Mouse (Mus musculus) right cerebral cortex, adult 2 months (tissue): ENCODE data around the gene Ager.

Experiments used
- DNase-seq, 2 experiments: peaks; one replicate each; pipeline ENCODE4 v3.0.0; 2021 to 2022; ENCODE audit warnings: low spot score in 2 of 2

Gene Ager

DNA sequence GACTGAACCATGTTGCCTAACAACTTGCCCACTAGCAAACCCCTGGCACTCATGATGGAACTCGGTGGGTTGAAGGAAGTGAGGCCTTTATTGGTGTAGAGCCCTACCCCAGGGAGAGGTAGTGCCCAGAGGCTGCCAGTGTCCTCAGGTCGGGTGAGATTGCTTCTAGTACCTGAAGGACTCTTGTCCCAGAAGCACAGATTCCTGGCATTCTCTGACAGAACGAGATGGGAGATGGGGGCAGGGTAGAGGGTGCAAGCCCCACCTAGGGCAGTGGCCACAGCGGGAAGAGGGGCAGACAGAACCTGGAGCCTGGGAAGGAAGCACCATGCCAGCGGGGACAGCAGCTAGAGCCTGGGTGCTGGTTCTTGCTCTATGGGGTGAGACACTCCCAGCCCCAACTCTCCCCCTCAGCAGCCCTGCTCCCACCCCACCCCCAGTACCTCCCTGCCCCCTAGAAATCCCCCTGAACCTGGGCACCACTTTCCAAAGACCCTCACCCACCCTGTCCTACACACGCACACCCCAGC lies at the start of gene Ager:
Gene Ager (plus strand): TSS at position 297 of the 530 bp plus-strand sequence.
- no peak for DNase-seq

DNA sequence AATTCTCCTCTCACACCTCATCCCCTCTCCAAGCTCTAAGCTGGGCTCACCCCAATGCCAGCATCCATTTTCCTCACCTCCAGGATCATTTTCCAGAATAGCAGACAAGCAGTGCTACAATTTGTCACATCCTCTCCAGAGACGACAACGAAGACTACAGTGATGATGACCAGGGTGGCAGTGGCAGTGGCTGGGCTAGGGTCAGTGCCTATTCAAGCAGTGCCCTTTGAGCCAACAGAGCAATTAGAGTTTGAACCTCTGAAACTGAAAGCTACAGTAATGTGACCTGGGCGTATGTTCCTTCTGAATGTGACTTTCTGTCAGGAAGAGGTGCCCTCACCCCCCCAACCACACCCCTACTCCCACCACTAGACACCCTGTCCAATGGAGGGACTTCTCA lies 48.5 kb upstream of the Ager start:
- no peak for DNase-seq

DNA sequence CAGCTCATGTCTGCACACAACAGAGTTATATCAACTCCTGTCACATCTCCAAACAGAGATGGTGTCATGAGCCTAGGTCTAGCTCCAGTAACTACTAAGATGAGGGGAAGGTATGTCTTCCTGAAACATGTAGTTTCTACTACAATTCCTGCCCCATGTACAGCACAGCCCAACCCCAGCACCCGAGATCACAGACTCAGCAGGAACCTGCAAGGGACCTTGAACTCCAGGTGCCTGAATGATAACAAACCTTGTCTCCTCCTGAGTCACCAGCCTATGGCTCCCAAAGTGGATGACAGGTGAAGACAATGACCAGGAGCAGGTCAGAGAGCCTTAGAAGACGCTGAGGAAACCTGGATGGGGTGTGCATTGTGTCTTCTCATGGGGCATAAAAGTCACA lies 47.8 kb upstream of the Ager start:
- DNase-seq, result no peak

DNA sequence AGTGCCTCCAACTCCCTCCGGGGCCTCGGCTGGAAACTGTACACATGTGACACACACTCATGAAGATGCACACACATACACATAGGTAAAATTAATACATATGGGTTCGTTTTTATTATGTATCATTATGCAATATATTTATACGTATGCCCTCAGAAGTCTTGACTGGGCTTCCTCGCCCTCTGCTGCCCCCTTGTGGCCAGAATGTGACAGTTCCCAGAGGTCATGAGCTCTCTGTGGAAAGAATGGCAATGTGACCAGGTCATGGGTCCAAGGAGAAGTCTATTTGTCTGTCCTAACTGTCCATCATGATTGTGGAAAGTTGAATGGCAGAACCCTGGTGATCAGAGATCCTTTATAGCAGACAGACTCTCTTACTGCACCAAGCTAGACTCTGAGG lies 42.2 kb upstream of the Ager start:
- DNase-seq, result peak; percentile 78

DNA sequence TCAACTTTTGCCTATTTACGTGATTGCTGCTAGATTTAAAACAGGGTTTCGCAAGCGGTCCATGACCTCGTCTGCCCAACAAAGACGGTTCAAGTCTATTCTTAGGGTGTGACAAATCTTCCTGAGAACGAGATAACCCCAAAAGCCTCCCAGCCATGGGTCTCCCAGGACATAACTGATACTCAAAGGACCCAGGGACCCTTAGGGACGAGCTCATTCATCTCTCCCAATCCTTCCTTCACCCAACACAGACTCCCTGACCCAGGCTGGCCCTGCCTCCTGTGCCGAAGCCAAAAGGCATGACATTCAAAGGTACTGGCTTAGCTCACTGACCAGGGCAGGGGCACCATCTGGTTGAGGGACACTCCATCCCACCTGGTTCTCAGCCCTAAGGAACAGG lies 41.3 kb upstream of the Ager start:
- no peak for DNase-seq

DNA sequence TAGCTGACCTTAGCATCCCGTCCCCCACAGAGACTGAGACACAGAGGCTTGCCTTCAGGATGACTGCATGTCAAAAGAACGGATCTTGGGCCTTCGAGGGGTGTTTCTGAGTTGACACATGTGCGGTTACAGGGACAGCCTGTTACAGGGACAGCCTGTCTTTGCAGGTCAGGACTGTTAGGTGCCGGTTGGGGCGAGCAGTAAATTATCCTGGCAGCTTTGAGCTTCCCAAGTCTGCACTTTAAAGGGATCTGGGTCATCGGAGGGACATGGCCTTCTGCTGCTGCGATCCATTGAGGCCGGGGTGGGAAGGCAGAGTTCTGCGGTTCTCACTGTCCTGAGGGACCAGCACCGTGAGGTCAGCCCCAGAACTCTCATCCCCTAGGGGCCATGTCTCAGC lies 40.3 kb upstream of the Ager start:
- DNase-seq, result no peak

DNA sequence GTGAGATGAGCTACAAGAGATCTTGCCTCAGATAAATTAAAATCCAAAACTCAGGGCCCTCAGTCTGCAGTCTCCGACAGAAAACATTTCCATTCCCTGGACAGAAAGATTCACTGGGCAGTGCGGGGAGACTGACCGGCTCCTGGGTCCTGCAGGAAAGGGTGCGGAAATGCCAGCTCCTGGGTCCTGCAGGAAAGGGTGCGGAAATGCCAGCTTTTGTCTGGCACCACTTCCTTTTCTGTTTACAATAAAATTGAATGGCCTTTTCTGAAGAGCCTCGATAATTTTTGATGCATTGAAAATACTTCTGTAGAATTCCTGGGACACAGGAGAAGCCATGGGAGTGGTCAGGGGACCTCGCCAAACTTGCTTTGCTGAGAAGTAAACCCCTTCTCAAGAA lies 38.5 kb upstream of the Ager start:
- no peak for DNase-seq

DNA sequence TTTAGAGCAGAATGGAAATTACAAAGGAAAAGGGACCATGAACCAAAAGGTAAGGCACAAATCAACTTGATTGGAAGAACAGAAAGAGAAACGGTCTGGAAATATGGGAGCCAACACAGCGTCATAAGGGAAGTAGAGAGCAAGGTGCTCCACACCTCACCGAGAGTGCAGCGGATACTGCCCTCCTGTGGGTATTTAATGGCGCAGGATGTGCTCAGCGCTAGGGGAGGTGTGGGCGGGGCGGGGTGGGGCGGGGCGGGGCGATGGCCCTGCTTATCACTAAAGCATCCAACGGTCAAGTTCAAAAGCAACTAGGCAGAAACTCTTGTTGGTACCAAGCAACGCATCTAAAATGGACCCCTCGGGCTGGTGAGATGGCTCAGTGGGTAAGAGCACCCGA lies 37.8 kb upstream of the Ager start:
- no peak for DNase-seq

DNA sequence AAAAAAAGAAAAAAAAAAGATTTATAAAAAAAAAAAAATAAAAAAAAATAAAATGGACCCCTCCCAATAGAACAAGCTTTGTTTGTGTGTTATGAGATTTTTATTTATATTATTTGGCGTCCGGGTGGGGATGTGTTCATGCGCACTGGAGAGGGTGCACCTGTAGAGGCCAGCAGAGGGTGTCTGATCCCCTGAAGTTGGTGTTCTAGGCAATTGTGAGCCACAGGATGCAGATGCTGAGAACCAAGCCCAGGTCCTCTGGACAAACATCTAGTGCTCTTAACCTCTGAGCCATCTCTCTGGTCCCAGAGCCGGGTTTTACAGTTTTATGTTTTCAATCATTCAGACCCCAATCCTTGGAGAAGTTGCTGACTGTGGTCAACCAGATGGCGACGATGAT lies 37.2 kb upstream of the Ager start:
- no peak for DNase-seq

DNA sequence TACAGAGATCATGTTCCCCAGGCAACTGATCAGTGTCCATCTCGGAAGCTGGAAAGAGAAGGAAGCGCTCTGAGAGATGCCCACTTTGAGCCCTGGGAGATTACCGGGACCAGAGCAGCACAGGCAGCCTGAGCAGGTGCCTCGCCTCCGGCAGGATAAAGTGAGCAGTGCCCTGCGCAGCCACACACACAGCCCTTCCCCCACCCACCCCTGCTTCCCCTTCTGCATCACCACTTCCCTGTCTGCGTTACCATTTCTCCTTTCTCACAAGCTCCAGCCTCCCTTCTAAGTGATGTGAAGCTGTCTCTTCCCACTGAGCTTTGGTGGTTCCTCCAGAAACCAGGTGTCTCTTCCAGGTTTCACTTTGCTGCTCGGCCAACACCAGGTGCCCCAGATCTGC lies 36.5 kb upstream of the Ager start:
- DNase-seq, result no peak

DNA sequence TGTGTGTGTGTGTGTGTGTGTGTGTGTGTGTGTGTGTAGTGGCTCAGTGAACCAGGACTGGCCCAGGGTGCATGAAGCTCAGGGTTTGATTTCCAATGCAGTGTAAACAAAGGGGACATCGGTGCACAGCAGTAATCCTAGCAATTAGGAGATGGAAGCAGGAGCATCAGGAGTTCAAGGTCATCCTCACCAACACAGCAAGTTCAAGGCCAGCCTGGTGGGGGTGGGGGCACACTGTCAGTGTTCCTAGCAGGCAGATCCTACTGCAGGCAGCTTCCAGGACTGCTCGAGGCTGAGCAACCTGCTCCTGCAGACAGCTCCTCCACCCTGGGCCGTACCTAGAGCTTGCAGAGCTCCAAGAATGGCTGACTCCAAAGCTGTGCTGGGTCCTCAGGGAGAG lies 35.1 kb upstream of the Ager start:
- DNase-seq, result no peak

DNA sequence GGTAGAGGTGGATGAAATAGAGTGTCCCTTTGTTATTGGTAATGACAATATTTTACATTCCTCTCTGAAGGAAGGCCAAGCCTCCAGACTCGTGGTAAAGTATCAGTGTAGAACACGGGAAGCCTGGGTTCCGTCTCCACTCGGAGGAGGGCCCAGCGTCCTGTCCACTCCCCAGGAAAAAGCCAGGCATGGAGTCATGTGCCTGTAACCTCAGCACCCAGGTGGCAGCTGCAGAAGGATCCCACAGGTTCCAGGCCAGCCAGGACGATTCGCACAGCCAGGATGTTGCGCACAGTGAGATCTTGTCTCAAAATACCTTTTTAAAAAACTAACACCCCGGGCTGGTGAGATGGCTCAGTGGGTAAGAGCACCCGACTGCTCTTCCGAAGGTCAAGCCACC lies 34.3 kb upstream of the Ager start:
- DNase-seq, result no peak

DNA sequence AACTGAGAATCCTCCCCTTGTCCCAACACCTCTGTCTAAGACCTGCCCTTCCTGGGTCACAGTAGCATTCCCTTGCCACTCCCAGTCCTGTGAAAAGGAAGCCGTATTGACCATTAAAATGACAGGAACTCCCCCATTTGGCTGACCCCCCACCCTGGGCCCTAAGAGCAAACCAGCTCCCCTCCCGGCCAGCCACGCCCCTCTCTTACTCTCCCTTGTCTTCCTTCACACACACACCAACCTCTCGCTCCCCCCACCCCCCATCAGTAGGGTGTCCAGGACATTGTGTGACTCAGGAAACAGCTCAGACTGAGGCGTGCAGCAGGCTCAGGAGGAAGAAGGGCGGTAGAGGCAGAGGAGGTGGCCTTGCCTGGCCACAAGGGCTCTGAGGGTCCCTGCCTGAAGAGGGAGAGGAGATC lies 33.6 kb upstream of the Ager start, which contains the start of gene Notch4:
Gene Notch4 (plus strand): TSS at position 266 of the 419 bp plus-strand sequence.
- no peak for DNase-seq

DNA sequence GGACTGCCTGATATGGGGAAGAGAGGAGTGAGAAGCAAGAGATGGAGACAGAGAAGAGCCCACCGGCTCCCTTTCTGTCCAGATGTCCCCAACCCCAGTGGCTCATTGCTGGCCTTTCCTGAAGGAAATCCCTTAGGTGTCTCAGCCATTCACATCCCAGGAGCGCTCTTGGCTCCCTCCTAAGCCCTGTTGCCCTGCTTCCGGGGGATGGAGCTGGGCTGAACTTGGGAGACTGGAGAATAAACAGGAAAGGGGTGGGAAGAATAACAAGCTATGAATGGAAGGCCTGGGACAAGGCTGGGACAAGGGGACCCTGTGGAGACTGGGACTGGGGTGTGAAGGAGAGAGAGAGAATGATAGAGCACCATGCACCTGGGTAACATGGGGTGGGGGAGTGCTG lies 32.9 kb upstream of the Ager start:
- DNase-seq, result no peak

DNA sequence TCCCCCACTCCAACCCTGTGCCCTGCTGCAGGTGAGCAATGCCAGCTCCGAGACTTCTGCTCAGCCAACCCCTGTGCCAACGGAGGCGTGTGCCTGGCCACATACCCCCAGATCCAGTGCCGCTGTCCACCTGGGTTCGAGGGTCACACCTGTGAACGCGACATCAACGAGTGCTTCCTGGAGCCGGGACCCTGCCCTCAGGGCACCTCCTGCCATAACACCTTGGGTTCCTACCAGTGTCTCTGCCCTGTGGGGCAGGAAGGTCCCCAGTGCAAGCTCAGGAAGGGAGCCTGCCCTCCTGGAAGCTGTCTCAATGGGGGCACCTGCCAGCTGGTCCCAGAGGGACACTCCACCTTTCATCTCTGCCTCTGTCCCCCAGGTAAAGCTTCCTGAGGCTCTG lies 30.4 kb upstream of the Ager start:
- no peak for DNase-seq

DNA sequence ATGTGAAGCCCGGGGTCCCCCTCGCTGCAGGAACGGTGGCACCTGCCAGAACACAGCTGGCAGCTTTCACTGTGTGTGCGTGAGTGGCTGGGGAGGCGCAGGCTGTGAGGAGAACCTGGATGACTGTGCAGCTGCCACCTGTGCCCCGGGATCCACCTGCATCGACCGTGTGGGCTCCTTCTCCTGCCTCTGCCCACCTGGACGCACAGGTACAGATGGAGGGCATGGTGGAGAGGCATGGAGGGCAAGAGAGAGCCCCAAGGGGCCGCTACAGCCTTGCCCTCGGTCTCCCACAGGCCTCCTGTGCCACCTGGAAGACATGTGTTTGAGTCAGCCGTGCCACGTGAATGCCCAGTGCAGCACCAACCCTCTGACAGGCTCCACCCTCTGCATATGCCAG lies 29.2 kb upstream of the Ager start:
- DNase-seq, result no peak

DNA sequence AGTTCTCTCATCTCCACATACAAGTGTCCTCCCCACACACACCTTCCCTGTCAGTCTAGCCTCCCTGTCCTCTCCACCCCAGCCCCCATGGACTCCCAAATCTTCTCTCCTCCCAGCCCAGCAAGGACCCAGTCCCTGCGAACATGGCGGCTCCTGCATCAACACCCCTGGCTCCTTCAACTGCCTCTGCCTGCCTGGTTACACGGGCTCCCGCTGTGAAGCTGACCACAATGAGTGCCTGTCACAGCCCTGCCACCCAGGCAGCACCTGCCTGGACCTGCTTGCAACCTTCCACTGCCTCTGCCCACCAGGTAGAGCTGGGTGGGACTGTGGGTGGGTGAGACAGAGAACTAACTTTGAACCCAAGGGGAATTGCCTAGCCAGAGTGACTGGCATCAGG lies 27.7 kb upstream of the Ager start:
- DNase-seq, result no peak

DNA sequence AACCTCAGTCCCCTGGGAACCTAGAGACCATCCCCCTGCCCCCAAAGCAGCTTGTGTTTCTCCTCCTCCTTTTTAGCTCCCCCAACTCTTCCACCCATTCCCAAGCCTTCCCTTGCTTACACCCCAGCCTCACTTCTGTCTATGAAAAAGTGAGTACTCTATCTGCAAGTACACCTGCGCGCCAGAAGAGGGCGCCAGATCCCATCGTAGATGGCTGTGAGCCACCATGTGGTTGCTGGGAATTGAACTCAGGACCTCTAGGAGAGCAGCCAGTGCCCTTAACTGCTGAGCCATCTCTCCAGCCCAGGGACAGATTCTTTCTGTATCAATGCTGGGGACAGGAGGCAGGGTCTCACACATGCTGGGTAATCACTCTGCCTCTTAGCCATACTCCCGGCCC lies 25.8 kb upstream of the Ager start:
- DNase-seq, result no peak

DNA sequence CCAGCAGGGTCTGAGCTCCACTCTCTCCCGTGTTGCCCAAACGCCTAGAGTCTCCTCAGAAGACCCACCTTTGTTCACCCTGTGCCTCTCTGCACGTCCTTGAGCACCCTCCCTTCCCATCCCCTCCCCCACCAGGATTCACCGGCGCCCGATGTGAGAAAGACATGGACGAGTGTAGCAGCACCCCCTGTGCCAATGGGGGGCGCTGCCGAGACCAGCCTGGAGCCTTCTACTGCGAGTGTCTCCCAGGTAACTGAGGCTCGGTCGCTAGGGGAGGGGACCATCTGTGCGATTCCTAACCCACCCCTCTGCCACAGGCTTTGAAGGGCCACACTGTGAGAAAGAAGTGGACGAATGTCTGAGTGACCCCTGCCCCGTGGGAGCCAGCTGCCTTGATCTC lies 25.3 kb upstream of the Ager start:
- no peak for DNase-seq

DNA sequence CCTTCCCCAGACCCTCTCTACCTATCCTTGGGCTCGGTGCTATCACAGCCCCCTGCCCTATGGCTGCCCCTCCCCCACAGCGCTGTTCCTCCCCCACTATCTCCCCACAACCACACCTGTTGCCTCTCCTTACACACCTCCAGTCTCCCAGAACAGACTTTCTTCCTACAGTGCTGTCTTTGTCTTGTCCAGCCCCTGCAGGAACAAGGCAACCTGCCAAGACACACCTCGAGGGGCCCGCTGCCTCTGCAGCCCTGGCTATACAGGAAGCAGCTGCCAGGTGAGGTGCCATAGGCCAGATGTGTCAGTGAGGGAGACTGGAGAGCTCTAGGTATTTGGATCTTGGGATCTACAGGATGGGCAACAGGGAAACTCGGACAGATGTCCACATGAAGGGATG lies 21.1 kb upstream of the Ager start:
- DNase-seq, result no peak

DNA sequence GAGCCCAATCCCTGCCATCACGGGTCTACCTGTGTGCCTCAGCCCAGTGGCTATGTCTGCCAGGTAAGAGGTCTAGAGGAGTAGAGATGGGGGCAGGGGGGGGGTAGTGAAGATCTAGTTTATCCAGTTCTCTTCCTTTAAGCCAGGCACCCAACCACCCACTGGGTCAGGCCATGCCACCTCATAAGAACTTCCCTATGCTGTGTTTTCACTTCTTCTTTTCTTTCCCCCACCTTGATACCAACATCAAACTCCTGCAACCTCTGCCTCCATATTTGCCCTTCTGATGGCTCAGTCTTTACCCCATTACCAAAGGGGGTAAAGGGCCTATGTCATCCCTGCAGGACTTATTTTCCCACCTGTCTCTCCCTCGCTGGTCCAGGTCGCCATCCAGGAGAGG lies 19.6 kb upstream of the Ager start:
- no peak for DNase-seq

DNA sequence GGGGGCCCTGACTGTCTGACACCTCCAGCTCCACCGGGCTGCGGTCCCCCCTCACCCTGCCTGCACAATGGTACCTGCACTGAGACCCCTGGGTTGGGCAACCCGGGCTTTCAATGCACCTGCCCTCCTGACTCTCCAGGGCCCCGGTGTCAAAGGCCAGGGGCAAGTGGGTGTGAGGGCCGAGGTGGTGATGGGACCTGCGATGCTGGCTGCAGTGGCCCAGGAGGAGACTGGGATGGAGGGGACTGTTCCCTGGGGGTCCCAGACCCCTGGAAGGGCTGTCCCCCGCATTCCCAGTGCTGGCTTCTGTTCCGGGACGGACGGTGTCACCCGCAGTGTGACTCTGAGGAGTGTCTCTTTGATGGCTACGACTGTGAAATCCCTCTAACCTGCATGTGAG lies 15.1 kb upstream of the Ager start:
- no peak for DNase-seq

DNA sequence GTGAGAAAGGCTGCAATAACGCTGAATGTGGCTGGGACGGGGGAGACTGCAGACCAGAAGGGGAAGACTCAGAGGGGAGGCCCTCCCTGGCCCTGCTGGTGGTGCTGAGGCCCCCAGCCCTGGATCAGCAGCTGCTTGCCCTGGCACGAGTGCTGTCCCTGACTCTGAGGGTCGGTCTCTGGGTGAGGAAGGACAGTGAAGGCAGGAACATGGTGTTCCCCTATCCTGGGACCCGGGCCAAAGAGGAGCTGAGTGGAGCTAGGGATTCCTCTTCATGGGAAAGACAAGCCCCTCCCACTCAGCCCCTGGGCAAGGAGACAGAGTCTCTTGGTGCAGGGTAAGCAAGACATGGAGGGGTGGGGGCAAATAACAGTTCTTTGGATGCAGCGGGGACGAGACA lies 14.3 kb upstream of the Ager start:
- DNase-seq, result no peak

DNA sequence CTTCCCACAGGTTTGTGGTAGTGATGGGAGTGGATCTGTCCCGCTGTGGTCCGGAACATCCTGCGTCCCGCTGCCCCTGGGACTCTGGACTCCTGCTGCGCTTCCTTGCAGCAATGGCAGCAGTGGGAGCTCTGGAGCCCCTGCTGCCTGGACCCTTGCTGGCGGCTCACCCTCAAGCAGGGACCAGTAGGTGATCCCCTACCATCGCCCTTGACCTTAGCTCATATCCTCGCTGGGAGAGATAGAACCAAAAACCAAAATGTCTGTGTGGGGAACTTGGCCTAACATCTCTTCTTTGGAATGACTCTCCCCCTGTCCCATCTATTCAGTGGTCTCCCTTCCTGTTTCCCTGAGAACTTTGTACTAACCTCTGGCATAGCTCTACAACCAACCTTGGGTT lies 13.8 kb upstream of the Ager start:
- DNase-seq, result no peak

DNA sequence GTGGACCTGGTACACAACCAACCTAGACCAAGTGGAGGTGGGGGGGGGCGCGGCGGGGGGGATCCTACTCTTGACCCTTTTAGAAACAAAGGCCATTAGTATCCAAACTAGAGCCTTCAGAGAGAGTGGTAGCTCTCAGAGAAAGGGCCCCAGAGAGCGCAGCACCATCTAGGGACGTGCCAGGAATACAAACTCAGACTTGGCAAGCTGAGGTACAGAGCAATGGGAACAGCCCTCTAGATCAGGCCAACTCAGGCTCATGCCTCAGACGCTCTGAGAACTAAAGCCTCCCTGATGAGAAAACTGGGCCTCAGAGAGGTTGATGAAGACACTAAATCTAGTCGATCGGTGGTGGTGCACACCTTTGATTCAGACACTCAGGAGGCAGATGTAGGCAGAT lies 12.5 kb upstream of the Ager start:
- DNase-seq, result no peak
